Mouse (Mus musculus): ENCODE results near the gene Adora3. TPM values are rescaled to one million over a fixed set of nuclear protein-coding genes. Genes with fewer than 3 reads are reported as not detected.

Adora3 gene
- polyA plus RNA-seq (2015; fragmentation: Nextera tagmentation; extraction: Ambion mirVana) = 3.5 and 4.1 TPM in 2 replicates

DNA sequence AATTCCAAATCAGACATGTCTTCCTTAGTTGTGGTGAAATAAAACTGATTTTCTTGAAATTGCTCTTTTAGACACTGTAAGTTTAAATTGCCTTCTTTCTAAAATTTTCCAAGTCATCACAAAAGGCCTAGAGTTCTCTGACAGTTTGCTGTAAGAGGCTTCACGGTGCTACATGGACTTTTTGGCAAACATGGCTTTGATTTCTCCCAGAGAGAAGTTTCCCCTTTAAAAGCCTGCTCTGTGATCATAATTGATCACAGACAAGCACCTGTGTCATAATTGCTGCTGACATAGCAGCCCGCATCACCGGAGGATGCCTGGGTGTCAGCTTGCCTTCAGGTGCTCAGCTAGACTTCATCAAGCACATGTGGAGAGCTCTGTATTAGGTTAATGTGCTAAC is at the start of gene Adora3, which contains the start of gene Tmigd3:
Gene Adora3 (plus strand): TSS at position 301 of the 400 bp plus-strand sequence.
Gene Tmigd3 (plus strand): TSS at position 346 of the 400 bp plus-strand sequence.
- 37% methylated on average over 3 of the region's 3 CpGs for WGBS
- H3K36me3 ChIP-seq = no peaks in the 10 kb centered on the region
- H3K4me1 ChIP-seq = no peaks in the 10 kb centered on the region
- no peaks in the 10 kb centered on the region for H3K9me3 ChIP-seq (replicated peaks)
- no peak within 1 kb of the TSS for H3K27ac ChIP-seq (replicated peaks)
- H3K4me3 ChIP-seq (replicated peaks) = no peak within 1 kb of the TSS
- H3K9ac ChIP-seq = no peak within 1 kb of the TSS
- ATAC-seq (ENCODE audit: insufficient number of reproducible peaks, low FRiP score, low TSS enrichment, low read depth) = no peak
- H3K27me3 ChIP-seq = no peaks in the 10 kb centered on the region
- H3K4me2 ChIP-seq (replicated peaks) = no peak within 1 kb of the TSS

- 83% methylated on average over 3 of the region's 3 CpGs for WGBS
- ATAC-seq (ENCODE audit: insufficient number of reproducible peaks, low FRiP score, low TSS enrichment, low read depth) = no peak
- Histone ChIP-seq H3K9ac (no peak overlapping the region), H3K27me3 (no peaks in the 10 kb centered on the region), H3K9me3 (replicated peaks) (no peaks in the 10 kb centered on the region), H3K27ac (replicated peaks) (no peak overlapping the region), H3K36me3 (no peaks in the 10 kb centered on the region), H3K4me1 (no peaks in the 10 kb centered on the region), H3K4me3 (replicated peaks) (no peak overlapping the region), H3K4me2 (replicated peaks) (no peak overlapping the region)
Observed at GRCm38 (mm10) chr3:105821504-105821903, 49.2 kb upstream of the Adora3 start.

DNA sequence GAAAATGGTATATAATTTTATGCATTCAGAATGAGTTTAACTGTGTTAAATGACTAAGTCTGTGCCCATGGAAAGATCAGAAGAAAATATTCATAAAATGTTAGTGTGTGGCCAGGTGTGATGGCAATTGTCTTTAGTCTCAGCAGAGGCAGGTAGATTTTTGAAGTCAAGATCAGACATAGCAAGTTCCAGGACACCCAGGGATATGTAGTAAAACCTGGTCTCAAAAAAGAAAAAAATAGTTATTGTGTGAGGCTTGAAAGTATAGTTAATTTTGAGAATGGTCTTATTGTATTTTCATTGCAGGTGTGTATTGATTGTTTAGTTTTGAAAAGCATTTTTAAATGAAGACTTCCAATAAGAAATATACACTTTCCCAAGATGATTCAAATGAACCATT is 47.0 kb upstream of the Adora3 start:
- Histone ChIP-seq H3K27ac (replicated peaks) (no peak overlapping the region), H3K27me3 (no peaks in the 10 kb centered on the region), H3K36me3 (no peaks in the 10 kb centered on the region), H3K4me2 (replicated peaks) (no peak overlapping the region), H3K4me1 (no peaks in the 10 kb centered on the region), H3K9me3 (replicated peaks) (no peaks in the 10 kb centered on the region), H3K9ac (no peak overlapping the region), H3K4me3 (replicated peaks) (no peak overlapping the region)
- no peak for ATAC-seq (ENCODE audit: insufficient number of reproducible peaks, low FRiP score, low TSS enrichment, low read depth)

GRCm38 (mm10) chr3:105824103-105824502 is 46.6 kb upstream of the Adora3 start:
- Histone ChIP-seq H3K4me3 (replicated peaks) (no peak overlapping the region), H3K27me3 (no peaks in the 10 kb centered on the region), H3K36me3 (no peaks in the 10 kb centered on the region), H3K4me2 (replicated peaks) (no peak overlapping the region), H3K9me3 (replicated peaks) (no peaks in the 10 kb centered on the region), H3K27ac (replicated peaks) (no peak overlapping the region), H3K9ac (no peak overlapping the region), H3K4me1 (no peaks in the 10 kb centered on the region)
- 28% methylated on average over 5 of the region's 5 CpGs for WGBS
- ATAC-seq (ENCODE audit: insufficient number of reproducible peaks, low FRiP score, low TSS enrichment, low read depth) = no peak

DNA sequence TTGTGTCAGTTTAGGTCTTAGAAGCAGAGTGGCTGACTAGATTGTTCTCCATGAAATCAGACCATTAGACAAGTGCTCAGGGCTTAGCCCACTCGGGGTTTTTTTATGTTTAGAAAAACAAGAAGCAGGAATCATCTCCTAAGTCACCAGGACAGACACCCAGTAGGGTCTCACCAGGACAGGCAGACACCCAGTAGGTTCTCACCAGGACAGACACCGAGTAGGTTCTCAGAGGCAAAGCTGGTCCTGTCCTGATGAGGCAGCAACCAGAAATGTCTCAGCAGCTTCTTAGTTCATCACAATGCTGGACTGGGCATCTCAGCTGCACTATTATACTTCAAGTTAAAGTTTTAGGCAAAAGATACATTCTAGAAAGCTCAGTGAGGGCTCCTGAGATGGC is 46.0 kb upstream of the Adora3 start:
- Histone ChIP-seq H3K9ac (no peak overlapping the region), H3K36me3 (no peaks in the 10 kb centered on the region), H3K4me1 (no peaks in the 10 kb centered on the region), H3K27ac (replicated peaks) (no peak overlapping the region), H3K27me3 (no peaks in the 10 kb centered on the region), H3K4me2 (replicated peaks) (no peak overlapping the region), H3K4me3 (replicated peaks) (no peak overlapping the region), H3K9me3 (replicated peaks) (no peaks in the 10 kb centered on the region)
- ATAC-seq (ENCODE audit: insufficient number of reproducible peaks, low FRiP score, low TSS enrichment, low read depth) = no peak
- 48% methylated on average over 2 of the region's 2 CpGs for WGBS

DNA sequence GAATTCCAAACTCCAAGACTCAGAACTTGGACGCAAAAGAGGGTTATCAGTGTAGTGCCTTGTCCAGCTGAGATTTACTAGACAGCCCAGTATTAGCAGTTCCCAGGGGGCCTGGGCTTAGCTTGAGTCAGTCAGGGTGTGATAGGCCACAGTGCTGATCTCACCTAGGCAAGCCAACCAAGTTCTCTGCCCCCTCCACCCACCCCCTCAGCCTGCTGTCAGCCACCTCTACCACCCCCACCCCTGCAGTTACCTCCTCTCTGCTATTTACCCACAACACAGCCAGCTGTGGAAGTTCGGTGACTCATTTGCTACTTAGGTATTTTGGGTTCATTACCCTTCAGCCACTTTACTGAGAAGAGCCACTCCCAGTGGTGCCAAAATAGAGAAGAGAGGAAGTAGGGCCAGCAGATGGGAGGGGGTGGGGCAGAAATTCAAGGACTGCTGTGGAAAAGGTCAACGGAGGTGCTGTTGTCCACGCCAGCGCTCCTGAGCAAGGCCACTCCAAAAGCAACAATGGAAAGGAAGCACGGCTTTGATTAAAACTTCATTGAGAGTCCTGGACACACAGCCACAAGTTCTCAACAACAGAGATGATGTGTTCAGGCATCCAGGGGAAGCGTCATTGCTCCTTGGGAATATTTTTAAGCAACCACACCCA is 45.0 kb upstream of the Adora3 start:
- 54% methylated on average over 7 of the region's 7 CpGs for WGBS
- H3K27me3 ChIP-seq = no peaks in the 10 kb centered on the region
- ATAC-seq (ENCODE audit: insufficient number of reproducible peaks, low FRiP score, low TSS enrichment, low read depth) = no peak
- no peaks in the 10 kb centered on the region for H3K4me1 ChIP-seq
- H3K4me3 ChIP-seq (replicated peaks) = no peak overlapping the region
- H3K36me3 ChIP-seq = no peaks in the 10 kb centered on the region
- H3K9ac ChIP-seq = no peak overlapping the region
- H3K27ac ChIP-seq (replicated peaks) = no peak overlapping the region
- no peaks in the 10 kb centered on the region for H3K9me3 ChIP-seq (replicated peaks)
- H3K4me2 ChIP-seq (replicated peaks) = no peak overlapping the region

- WGBS = 97% methylated on average over 3 of the region's 3 CpGs
Observed at GRCm38 (mm10) chr3:105831584-105831983, 39.1 kb upstream of the Adora3 start.

GRCm38 (mm10) chr3:105835875-105836274 is 34.8 kb upstream of the Adora3 start:
- Histone ChIP-seq H3K9me3 (replicated peaks) (no peaks in the 10 kb centered on the region), H3K27ac (replicated peaks) (no peak overlapping the region), H3K36me3 (no peaks in the 10 kb centered on the region), H3K4me2 (replicated peaks) (no peak overlapping the region), H3K4me1 (no peaks in the 10 kb centered on the region), H3K4me3 (replicated peaks) (no peak overlapping the region), H3K9ac (no peak overlapping the region), H3K27me3 (no peaks in the 10 kb centered on the region)
- no peak for ATAC-seq (ENCODE audit: insufficient number of reproducible peaks, low FRiP score, low TSS enrichment, low read depth)
- 70% methylated on average over 3 of the region's 3 CpGs for WGBS

More at GRCm38 (mm10) chr3:105831584-105831983, 39.1 kb upstream of the Adora3 start:
- Histone ChIP-seq H3K36me3 (no peaks in the 10 kb centered on the region), H3K27me3 (no peaks in the 10 kb centered on the region), H3K9ac (no peak overlapping the region), H3K4me3 (replicated peaks) (no peak overlapping the region), H3K27ac (replicated peaks) (no peak overlapping the region), H3K9me3 (replicated peaks) (no peaks in the 10 kb centered on the region), H3K4me2 (replicated peaks) (no peak overlapping the region), H3K4me1 (no peaks in the 10 kb centered on the region)
- ATAC-seq (ENCODE audit: insufficient number of reproducible peaks, low FRiP score, low TSS enrichment, low read depth) = no peak

DNA sequence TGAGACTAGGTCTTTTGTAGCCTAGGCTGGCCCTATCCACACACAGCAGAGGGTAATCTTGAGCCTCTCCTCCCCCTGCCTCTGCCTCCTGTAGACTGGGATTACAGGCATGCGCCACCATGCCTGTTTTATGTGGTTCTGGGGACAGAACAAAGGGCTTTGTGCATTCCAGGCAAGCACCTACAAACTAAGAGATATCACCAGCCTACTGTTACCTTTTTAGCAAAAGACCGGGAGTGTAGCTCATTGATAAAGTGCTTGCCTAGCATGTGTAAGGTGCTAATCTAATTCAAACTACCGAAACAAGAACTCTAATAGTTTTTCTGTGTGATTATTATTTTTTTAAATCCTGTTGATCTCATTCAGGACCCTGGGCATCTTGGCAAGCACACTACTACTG is 33.8 kb upstream of the Adora3 start:
- no peak overlapping the region for H3K4me2 ChIP-seq (replicated peaks)
- H3K9me3 ChIP-seq (replicated peaks) = no peaks in the 10 kb centered on the region
- H3K27me3 ChIP-seq = no peaks in the 10 kb centered on the region
- H3K36me3 ChIP-seq = no peaks in the 10 kb centered on the region
- H3K4me3 ChIP-seq (replicated peaks) = no peak overlapping the region
- ATAC-seq (ENCODE audit: insufficient number of reproducible peaks, low FRiP score, low TSS enrichment, low read depth) = no peak
- H3K9ac ChIP-seq = no peak overlapping the region
- no peak overlapping the region for H3K27ac ChIP-seq (replicated peaks)
- H3K4me1 ChIP-seq = no peaks in the 10 kb centered on the region
- WGBS = 92% methylated on average over 3 of the region's 3 CpGs

GRCm38 (mm10) chr3:105838655-105839054 is 32.0 kb upstream of the Adora3 start:
- no peak overlapping the region for H3K27ac ChIP-seq (replicated peaks)
- no peaks in the 10 kb centered on the region for H3K27me3 ChIP-seq
- no peak overlapping the region for H3K4me2 ChIP-seq (replicated peaks)
- WGBS = 84% methylated on average over 3 of the region's 3 CpGs
- H3K9ac ChIP-seq = no peak overlapping the region
- H3K36me3 ChIP-seq = no peaks in the 10 kb centered on the region
- ATAC-seq (ENCODE audit: insufficient number of reproducible peaks, low FRiP score, low TSS enrichment, low read depth) = no peak
- H3K4me1 ChIP-seq = no peaks in the 10 kb centered on the region
- H3K4me3 ChIP-seq (replicated peaks) = no peak overlapping the region
- H3K9me3 ChIP-seq (replicated peaks) = no peaks in the 10 kb centered on the region

DNA sequence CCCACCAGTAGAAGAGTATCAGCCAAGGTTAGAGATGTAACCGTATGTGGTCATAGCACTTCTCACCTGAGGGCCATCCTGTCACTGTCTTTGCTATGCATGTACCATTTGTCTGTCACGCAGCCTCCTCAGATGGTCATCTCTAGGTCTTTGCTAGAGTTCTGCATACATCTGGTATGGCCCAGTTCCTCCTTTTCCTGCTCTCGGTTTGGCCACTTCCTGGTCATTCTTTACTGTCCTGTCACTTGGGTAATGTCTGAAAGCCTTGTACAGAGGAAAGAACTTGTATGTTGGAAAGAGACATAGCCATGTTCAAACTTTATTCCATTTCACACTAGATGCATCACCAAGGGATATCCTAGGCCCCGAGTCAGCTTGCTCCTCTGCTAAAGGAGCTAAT is 30.8 kb upstream of the Adora3 start:
- Histone ChIP-seq H3K4me2 (replicated peaks) (no peak overlapping the region), H3K4me1 (no peaks in the 10 kb centered on the region), H3K27me3 (no peaks in the 10 kb centered on the region), H3K27ac (replicated peaks) (no peak overlapping the region), H3K36me3 (no peaks in the 10 kb centered on the region), H3K4me3 (replicated peaks) (no peak overlapping the region), H3K9me3 (replicated peaks) (no peaks in the 10 kb centered on the region), H3K9ac (no peak overlapping the region)
- WGBS = 87% methylated on average over 4 of the region's 4 CpGs
- no peak for ATAC-seq (ENCODE audit: insufficient number of reproducible peaks, low FRiP score, low TSS enrichment, low read depth)

Data from embryonic facial prominence, embryonic 15.5 days (tissue).